Mouse (Mus musculus) 3T3-L1 (cell line): ENCODE results near the gene Sypl2.

Source experiments
- DNase-seq: peaks from one replicate; pipeline ENCODE4 v3.0.0-alpha.2; 2015; ENCODE audit warnings: low read depth, low spot score

The Sypl2 gene

DNA sequence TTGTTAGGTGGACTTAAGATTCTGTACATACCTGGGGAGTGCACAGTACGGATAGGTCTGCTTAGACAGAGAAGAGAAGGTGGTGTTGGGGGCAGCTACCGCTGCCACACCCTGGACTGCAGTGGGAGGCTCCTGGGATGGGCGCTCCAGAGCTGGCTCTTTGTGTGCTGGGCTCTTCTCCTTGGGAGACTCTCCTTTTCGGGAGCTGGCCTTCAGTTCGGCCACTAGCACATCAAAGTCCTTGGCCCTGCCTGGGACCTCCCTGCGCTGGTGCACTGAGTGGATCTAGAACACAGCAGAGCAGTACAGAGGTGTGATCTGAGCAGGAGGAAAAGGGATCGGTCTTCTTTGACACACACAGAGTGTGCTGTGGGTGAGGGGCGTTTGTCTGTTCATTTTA lies 20.8 kb downstream of the Sypl2 start:
- DNase-seq, result no peak

DNA sequence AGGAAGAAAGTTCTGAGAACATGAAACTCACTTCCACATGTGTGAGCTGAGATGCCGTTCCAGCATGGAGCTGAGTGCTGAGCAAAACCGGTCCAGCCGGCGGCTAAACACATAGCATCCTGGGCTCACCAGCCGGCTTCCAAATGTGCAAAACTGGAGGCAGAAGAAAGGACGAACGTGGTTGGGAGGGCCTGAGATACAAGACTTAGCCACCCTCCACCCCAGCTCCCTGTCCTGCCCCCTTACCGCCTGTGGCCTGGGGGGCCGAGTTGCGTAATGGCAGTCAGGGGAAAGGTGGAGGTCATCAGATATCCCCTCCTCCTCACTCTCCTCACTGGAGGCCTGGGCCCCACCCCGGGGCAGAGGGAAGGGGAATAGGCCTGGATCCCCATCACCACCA lies 22.0 kb downstream of the Sypl2 start:
- no peak for DNase-seq

DNA sequence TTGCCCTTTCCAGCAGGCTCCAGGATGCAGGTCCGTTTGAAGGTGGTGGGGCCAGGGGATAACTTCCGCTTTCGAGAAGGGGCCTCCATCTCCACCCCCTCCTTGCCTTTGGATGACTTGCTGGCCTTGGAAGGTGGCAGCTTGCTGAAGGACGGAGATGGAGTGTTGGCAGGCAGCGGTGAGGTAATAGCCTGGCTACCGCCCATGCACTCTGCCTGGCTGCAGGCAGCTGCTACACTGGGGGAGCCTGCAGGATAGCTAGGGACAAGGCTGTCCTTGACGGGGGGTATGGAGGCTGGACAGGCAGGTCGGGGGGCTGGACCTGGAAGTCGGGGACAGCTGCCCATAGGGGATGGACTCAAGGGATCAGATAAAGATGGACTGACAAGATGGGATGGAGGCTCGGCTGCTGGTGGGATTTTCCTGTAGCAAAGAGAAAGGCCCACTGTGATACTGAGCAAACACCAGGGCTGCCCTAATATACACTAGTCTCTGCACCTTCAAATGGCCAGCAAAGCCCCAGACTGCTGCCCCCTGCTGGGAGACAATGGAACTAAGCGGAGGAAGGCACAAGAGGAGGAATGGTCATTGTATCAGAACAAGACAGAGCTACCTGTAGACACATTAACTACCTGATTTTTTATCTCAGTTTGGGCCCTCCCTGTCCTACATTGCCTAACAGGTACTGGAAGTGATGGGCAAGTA lies 22.7 kb downstream of the Sypl2 start:
- DNase-seq, result peak; percentile 84

DNA sequence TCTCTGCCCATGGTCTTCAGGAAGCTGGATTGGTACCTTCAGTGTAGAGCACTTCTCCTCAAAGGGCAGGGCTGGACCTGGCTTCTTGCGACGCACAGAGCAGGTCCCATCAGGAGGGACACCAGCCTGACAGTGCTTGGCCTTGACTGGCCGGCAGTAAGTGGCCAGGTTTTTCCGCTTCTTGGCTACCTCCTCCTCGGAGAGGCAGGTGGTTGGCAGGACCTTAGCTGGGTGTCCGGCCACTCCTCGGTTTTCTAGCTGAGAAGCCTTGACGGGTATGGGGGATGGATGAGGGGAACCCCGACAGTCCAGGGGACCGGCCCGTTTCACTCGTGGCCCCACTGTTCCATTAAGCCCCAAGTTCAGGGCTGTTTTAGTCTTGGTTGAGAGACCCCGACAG lies 23.2 kb downstream of the Sypl2 start:
- DNase-seq, result no peak

DNA sequence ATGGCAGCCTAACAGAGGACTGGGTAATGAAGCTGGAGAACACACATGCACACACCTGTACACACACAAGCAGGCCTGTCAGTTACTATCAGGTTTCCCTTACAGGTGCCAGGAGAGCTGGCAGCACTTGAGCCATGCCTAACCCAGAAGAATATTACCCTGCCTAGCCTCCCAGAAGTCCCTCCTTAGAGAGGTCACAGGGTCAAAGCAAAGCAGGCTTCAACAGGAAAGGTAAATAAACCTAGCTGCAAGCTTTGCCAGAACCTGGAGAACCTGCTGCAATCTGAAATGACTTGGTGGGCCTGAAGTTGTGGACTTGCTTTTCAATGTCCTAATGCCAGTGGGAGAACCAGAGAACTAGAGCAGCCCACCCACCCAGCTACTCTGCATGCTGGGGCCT lies 23.9 kb downstream of the Sypl2 start:
- no peak for DNase-seq

DNA sequence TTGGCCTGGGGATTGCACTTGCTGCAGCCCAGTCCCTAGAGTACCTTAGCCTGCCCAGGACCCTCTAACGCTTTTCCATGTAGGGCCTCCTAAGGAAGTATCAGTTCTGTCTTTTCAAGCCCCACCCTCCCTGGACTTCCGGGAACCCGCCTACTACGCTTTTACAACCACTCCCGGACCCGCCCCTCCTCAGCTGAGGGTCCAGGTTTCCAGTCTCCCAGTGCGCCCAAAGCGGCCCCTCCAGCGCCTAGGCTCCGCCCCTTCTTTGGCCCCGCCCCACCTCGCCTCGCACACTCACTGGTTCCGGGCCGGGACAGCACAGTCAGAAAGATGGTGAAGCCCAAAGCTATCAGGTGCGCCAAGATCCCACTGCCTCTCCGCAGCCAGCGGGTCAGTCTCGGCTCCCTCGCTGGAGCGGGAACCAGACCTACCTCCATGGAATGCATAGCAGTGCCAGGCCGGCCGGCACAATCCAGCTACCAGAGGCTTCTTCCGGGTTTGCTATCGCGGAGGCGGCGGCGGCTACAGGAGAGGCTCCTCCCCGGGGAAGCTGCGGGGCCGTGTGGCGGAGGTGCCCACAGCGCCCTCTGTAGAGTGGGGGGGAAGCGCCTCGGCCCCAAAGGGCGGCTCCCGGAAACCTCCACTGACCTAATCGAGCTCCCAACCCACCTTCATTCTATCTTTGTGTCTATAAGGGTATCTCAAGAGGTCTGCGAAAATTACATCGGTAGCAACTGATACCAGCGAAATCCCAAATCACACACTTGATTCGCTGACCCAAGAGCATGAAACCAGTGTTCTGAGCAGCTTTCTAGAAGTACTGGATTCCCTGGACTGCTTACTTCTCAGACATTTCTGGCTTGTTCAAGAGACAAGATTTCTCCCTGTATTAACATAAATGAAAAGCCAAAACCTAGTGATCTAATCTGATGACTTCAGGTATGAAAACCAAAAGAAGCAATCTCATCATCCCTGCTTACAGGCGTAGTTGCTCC lies 25.8 kb downstream of the Sypl2 start, which contains the start of gene Cyb561d1:
Cyb561d1 (minus strand) TSS at position 884 of the 995 bp plus-strand sequence.
- peak; percentile 96 for DNase-seq

DNA sequence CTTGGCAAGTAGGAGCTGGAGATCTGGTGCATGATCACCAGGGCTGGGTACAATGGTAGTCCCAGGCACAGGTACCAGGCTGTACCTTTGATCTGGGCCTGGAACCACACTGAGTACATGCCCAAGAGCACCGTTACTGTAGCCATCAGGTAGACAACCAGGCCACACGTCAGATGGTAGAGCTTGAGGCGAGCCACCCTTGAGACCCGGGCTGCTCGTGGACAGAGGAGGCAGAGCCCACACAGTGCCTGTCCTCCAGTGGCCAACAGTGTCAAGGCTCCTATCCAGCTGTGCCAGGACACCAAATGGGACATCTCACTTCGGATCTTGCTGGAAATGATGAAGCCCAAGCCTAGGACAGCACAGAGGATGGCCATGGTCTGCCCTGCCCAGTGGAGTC lies 27.2 kb downstream of the Sypl2 start:
- DNase-seq, result no peak

DNA sequence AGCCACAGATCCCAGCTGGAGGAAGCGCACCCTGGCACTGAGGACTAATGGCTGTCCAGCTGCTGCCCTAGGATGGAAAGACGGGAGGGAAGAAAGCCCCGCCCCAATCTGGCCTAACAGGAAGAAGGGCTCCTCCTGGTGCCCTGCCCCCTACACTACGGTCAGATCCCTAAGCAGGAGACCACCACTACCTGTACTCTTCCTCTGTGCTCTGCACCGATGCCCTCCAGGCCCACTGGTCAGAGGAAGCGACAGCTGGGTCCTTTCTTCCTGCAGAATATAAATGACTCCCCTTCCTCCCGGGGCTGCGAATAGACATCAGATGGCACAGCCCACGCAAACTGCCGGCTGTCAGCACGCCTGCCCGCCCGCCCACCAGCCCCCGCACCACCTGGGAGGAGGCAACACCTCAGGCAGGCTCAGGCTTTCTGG lies 29.4 kb downstream of the Sypl2 start:
- peak; percentile 30 for DNase-seq

DNA sequence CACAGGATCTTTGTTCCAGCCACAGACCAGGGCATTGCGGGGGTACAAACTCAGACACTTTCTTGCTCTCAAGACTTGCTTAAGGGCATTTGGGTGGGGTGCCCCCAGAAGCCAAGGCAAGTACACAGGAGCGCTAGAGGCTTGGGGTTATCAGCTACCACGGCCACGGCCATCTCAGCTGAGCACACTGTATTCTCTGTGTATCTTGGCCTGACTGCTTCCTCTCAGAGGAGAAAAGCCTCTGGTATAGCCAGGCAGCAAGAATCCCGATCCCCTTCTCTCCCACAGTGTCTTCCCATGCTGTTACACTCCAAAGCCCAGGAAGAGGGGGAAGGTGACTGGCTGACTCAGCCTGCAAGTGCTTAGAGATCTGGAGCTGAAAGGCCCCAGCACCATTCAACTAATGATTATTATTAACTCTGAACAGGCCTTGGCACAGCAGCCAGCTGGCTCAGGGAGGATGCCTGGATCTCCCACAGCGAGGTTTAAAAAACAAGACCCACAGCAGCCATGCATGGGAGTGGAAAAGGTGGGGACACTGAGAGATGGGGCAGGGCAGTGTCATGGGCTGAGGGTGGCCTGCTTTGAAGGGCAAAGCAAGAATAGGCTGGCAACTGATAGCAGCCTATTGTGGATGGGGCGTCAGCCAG lies 30.4 kb downstream of the Sypl2 start:
- DNase-seq, result no peak

DNA sequence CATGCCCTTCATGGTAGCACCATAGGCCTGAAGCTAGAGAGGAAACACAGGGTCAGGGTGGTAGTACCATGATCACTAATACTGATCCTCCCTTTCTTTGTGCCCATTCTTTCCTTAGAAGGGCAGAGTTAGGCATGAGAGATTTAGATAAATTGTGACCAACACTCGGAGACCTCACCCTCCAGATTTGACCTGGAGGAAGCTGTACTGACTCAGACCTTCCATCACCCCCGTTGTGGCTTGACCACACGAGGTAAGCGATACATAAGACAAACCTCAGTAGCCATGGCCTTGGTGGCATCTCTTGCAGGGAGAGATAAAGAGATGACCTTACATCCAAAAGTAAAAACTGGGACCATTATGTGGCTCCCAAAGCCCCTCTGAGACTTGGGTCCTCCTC lies 31.2 kb downstream of the Sypl2 start:
- DNase-seq, result no peak

DNA sequence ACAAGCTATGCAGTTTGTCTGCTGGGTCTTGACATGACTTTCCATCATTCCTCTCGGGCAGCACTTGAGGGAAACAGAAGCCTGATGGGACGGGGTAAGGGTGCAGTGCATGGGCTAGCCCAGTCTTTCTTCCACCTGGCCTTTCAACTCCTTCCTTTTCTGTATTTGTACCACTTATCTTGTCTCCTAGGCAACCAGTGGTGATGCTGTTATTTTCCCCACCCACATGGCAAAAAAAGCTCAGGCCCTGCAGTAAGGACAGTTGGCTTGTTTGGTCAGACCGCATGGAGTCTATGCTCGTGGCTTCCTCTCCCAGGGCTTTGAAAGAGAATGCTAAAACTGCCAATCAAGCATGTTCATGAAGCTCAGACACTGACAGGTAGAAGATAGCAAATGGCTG lies 32.8 kb downstream of the Sypl2 start:
- DNase-seq, result no peak

DNA sequence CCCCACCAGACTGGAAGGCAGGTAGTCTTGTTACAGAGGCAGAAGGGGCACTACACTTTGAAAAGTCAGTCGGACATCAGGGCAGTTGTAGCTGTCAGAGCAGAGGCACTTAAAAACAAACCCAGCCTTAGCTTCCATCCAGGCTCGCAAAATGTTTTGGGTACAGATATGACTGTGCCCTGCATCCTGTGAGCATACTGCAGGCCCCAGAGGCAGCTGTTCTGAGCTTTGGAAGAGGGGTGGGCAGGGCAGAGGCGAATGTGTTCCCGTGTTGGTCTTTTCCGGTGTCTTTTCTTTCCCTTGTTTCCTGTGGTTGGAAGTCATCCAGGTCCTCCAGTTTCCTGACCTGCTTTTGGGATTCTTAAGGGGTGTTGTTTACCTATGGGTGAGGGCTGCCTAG lies 36.6 kb downstream of the Sypl2 start:
- no peak for DNase-seq

DNA sequence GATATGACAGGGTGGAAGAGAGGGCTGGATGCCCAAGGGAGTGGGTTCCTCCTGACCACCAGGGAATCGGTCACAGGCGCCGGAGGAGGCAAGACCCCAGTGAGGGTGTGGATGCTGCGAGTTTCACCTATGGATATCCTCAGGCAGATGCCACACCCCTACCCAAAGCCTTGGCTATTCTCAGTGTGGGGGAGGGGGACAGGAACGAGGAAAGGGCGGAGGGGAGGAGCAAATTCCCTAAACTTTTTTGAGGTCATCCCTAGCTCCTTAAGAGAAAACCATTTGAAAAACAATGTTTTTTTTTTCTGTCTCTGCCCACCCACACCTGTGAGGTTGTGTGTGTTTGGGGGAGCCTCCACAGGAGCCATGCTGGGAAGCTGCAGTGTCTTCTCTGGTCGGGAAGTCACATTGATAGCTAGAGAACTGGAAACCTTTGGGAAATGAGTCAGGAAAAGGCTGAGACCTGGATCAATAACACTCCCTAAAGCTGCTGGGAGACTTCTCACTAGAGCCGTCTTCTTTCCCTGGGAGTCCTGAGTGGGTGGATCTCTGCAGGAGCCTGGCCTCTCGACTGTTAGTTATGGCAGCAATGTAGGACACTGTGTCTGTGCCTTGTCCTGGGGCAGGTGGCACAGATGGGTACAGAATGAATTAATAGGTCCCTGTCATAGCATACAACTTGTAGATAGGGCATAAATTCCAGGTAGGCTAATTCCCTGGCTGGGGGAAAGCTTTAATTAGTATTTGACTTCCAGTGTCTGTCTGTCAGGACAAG lies 37.5 kb downstream of the Sypl2 start:
- DNase-seq, result no peak

DNA sequence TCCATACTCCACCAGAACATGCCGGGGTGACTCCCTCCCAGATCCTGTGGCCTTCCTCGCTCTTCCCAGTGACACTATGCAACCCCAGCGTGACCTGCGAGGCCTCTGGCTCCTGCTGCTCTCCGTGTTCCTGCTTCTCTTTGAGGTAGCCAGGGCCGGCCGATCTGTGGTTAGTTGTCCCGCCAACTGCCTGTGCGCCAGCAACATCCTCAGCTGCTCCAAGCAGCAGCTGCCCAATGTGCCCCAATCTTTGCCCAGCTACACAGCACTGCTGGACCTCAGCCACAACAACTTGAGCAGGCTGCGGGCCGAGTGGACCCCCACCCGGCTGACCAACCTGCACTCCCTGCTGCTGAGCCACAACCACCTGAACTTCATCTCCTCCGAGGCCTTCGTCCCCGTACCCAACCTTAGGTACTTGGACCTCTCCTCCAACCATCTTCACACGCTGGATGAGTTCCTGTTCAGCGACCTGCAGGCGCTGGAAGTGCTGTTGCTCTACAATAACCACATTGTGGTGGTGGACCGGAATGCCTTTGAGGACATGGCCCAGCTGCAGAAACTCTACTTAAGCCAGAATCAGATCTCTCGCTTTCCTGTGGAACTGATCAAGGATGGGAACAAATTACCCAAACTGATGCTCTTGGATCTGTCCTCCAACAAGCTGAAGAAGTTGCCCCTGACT lies 39.2 kb downstream of the Sypl2 start:
- DNase-seq, result no peak

DNA sequence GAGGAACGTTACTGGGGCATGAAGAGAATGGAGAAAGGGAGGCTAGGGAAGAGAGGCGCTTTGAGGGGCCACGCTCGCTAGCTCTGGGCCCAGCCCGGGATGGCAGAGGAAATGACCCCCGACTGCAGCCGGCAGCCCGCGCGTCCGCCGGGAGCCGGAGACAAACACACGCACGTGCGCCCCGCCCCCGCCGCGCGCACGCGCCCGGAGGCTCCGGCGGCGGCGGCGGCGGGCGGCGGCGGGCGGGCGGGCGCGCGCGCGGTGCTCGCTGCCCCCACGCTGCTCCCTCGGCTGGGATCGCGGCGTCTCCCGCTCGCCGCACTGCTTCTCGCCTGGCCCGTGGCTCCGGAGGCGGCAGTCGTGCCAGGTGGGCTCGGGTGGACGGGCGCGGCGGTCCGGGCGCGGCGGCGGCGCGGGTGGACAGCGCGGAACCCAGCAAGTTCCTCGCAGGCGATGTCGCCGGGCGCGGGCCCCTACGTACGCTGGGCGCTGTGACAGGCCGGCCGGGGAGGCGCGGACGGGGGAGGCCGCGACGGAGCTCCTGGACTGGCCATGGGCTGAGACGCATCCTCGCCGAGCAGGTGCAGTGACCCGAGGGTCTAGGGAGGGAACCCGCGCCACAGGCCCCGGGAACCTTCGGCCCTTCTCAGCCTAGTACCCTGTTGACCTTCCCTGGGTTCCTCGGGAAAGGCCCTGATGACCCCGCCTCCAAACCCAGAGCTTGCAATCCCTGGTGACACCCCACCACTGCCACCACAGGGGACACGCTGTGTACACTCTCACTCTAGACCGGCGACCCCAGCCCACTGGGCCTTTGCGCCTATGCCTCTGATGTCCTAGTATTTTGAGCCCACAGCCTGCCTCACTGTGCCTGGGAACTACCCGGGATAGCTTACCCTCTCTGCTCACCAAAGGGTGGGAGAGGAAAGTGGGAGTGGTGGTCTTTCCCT lies 40.1 kb downstream of the Sypl2 start, which contains the start of gene Amigo1:
Amigo1 (plus strand) TSS at position 238 of the 950 bp plus-strand sequence.
- DNase-seq, result no peak

DNA sequence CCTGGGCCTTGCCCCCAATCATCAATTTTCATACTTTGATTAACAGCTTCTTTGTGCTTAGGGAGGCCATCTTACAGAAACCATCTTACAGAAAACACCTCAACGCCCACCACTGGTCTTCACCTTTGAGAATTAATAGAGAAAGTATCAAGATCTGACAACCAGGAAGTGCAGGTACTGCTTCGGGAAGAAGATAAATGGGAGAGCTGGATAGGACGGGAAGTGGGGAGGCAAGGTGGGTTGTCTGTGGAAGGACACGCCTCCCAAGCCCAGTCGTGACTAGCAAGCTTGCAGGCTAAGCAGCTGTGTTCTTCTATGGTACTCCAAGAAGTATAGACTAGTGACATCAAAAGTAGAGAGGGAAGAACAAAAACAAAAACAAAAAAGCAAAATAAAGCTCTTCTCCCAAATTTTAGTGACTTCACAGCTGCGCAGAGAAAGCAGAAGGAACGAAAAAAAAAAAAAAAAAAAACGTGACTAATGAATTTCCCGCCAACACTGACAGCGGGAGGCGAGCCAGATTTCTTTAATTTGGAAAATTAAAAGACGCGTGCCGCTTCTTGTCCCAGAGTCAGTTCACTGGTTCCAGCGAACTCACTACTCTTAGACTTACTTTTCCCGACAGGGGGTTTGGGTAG lies 40.9 kb downstream of the Sypl2 start:
- no peak for DNase-seq

DNA sequence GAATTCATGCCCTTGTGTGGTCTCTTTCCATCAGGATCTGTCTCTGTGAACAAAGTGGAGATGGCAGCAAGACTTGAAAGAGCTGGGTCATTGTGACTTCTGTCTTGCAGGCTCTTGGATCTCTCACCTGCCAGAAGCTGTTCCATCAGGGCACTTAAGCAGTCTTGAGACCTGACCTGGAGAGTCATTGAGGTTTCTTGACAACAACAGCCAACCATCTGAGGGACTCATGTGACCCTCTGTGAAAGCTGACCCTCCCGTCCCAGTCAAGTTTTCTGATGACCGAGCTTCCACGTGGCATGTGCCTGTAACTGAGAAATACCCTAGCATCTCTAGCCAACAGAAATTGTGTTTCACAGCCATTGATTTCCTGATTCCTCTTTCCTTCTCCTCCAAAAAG lies 41.7 kb downstream of the Sypl2 start:
- no peak for DNase-seq

DNA sequence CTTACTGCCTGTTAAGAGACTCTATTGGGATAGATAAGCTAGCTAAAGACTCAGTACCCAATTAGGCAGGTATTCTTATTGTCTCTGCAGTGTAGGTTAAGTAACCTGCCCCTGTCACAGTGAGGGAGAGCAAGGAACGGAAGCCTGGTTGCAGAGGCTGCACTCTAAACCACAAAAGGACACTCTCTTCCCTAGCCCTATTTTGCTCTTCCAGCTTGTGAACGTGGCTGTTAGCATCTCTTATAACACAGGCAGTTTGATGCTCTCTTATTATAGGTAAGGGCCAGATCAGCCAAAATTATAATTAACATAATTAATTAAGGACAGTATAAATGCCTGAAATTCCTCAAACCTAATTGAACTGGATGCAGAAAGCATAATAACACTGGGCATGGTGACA lies 45.9 kb downstream of the Sypl2 start:
- no peak for DNase-seq
